Mouse (Mus musculus) frontal cortex, adult 2 months (tissue): ENCODE measurements at regions not wholly inside any gene's neighbourhood (a gene's known extent, or its start where the extent isn't known, plus 50 kb on each side); places are given as distances from the start of the nearest gene placed in this dataset.

Experiments
- DNase-seq, 2 experiments: peaks; one replicate each; pipeline ENCODE4 v3.0.0; 2022; ENCODE audit warnings: low spot score in 1 of 2; ENCODE audit errors: extremely low spot score in 1 of 2

DNA sequence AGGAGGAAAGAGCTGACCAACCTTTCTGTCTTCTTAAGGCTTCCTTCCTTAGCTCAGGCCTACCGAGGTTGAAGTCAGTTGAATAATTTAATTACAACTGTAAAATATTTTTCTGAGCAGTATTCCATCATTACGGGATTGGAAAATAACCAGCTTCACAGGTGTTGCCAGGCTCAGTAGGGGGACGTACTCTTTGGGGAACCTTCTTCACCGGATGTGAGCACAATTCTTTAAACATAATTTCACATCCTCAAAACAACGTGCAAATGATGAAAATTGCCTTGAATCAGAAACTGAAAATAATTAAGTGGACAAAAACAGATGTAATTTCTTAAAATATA, 515.9 kb downstream of the Tns3 start:
- DNase-seq: no peak

DNA sequence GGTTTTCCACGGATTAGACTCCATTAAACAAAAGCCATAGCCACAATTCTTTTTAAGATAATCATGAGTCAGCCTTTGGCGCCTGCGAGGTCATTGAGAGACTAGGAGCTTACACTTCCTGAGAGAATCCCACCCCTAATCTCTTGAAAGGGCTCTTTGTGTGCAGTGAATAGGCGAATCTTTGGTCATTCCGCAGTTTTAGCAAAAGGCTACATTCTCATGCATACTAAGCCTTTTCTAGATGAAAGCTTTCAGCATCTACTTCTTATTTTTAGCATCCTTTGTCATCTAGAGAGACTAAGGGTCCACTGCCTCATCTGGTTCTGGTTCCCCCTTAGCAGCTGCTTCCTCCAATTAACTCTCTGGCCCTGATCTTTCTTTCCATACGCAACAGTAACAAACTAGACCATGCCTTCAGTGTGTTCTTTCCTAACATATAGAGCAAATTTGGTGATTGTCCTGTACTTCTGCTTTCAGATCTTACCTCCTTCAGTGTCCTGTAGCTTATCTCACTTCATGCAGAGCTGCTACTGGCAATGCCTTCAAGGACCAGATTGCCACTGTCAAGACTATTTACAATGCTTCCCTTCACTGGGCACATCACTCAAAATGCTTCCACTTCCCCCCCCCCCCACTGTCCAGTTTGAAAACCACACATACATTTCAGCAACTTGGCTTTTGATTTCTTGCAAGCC, 516.4 kb downstream of the Tns3 start:
- DNase-seq: no peak

DNA sequence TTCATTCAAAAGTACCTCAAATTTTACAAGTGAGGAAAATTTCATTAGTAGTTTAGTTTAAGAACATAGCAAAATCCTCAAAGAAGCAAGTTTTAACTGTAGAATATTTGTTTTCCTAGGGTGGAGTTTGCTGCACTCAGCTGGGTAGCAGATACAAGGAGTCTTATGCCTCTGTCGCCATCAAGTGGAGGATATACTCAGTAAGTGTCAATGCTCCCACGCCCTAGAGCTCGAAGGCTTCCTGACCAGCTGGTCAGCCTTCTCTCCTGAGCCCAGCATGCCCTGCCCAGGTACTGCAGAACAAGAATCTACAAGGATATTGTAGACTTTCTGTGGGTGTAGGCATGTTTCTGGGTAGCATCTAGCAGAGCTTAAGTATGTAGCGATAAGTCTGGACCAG, 527.0 kb downstream of the Tns3 start:
- DNase-seq: peak in 1 of 2 experiments; percentile 46

DNA sequence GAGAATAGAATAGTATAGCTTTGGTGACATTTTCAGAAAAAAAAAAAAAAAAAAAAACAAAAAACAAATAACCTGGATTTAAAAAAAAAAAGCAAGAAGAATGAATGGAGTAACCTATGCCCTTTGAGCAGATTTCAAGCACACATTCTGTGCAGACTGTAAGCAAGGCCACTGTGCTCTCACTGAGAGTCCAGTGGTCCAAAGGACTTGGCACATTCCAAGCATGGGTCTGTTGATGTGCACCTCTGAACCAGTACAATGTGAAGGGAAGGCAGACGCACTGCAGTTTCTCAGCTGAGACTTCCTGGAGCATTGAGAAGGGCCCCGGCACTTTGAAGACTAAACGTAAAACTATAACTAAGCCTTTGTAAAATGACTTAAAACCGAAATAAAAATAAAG, 527.7 kb downstream of the Tns3 start:
- DNase-seq: no peak

DNA sequence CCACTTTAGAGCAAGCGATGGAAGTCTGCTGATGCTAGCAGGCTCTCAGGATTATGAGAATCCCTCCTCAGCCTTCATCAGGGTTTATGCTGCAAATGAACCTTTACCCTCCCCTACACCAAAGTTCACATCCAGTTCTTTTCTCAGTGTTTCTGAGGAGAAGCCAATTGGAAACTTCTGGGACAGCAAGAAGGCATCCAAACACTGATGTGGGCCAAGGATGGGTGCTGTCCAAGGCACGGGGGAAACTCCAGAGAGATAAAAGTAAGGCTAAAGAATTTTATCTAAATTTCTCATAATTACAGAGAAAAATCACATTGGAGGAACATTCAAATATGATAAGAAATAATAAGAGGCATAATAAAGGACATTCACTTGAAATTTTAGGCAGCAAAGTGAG, 555.0 kb downstream of the Tns3 start:
- no peak for DNase-seq

DNA sequence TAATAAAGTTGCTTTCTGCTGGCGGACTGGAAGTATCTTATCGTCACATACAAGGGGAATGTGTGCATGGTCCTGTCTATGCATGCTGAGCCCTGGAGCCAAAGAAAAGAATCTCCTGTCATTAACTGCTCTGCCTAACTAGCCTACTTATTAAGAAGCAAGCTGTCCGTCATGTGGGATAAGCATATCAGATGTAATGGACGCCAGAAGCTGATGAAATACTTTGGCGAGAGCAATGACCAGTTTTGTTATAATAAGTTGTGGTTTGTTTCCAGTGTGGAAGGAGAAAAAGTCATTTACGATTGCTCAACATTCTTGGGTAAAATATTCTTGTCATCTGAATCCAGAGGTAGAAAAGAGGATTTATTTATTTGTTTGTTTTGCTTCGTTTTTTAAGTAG, 563.2 kb downstream of the Tns3 start:
- no peak for DNase-seq

DNA sequence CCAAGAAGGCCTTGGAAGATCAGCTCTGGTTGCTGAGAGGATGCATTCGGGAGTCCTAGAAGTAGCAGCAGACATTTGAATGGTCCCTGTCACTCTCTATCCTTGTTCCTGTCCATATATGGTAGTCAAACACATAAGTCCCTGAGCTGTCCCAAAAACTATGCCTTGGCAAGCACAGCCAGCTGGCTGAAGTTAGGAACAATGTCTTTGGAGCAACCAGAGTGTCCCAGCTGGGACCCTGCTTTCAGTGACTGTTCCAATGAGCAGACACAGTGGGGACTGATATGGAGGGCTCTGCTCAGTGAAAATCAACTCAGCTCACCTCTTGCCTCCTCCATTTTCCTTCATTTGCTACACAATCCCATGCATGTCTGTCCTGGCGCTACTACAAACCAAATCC, 580.0 kb downstream of the Tns3 start:
- no peak for DNase-seq

DNA sequence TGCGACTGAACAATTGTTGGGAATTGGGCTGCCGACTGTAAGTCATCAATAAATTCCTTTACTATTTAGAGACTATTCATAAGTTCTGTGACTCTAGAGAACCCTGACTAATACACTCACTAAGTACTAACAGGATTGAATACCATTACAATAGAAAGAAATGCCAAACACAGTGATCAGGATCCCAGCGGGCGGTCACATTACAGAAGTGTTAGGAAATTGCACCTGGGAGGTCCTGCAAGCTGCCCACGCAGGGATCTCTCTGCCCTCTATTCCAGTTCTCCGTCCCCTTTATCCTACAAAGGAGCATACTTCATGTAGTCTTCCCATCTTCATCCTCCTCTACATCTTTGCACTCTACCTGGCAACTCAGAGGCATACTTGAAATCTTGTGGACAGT, 581.5 kb downstream of the Tns3 start:
- DNase-seq: no peak

DNA sequence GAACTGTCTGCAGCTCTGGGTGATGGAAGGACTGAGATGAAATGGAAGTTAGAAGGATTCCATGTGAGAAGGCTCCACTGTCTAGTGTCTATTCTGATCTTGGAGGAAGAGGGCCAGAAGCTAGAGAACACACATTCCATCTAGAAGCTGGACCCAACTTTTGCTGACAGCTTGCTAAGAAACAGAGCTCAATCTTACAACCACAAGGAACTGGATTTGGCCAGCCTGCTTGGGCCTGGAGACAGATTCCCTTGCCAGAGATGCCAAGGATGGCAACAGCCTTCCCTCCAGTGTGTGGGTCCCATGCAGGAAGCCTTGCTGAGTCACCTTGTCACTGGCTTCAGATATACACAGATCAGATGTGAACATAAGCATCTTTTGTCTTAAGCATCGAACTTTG, 591.0 kb downstream of the Tns3 start:
- DNase-seq: no peak

DNA sequence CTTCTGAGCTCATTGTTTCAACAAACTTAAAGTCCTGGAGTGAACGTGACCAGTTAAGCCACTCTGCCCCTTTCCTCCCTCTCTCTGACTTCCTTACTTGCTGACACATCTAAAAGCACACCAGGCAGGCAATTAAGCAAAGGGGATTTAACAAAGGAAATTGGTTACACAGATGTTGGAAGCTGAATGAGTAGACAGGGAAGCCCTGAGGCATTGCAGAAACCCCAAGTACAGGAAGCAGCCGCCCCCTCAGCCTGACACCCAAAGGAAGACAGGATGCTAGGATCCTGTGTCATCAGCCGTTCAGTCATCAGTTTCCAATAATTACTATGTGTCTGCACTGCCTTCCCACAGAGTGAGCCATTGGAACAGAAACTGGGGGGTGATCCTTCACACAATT, 595.5 kb downstream of the Tns3 start:
- DNase-seq: peak in 1 of 2 experiments; percentile 3

DNA sequence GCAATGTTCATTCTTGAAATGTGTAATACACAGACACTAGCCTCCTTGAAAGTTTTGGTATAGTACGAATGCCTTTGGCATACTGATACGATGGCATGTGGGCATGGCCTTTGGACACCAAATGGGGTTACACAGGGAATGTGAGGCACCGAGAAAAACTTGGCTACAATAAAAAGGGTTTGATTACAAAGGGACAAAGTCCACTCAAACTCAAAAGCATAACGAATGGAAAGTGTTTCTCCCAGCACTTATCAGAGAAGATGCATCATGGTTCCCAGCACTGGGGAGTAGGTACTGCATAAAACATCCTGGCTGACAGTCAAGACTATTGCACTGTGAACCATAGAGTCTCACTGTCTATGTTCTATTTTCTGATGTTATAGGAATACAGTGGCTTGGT, 597.0 kb downstream of the Tns3 start:
- no peak for DNase-seq

DNA sequence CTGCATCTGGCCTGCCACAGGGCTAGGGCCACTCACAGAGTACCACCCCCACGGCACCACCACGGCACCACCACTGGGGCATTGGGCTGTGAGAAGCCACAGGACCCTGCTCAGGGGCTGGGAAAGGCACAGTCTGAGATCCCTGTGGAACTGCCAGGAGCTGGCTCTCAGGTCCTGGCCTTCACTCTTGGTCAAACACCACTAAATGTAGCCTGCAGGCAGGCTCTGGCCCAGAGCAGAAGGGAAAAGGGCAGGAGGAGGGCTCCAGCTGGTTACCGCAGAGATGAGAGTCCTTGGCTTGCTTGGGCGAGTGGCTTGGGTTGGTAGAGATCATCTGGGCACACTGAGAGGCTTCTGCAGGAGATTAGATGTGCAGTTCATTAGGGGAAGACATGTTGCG, 598.5 kb downstream of the Tns3 start:
- DNase-seq: no peak

DNA sequence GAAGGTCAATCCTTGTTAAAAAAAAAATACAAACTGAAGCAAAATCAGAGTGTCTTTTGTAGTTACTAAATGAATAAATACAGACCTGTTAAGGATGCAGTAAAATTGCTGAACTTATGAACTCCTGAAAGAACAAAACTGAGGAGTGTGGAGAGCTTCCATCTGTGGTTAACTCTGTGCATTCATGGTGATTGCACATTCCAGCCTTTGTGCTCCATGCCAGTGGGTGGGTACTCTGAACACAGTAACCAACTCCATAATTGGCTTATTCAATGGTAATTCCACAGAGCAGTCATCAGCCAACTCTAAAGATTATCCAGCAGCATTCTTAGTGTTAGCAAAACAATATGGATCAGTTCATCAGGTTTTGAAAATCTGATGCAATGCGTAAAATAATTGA, 599.2 kb downstream of the Tns3 start:
- no peak for DNase-seq

DNA sequence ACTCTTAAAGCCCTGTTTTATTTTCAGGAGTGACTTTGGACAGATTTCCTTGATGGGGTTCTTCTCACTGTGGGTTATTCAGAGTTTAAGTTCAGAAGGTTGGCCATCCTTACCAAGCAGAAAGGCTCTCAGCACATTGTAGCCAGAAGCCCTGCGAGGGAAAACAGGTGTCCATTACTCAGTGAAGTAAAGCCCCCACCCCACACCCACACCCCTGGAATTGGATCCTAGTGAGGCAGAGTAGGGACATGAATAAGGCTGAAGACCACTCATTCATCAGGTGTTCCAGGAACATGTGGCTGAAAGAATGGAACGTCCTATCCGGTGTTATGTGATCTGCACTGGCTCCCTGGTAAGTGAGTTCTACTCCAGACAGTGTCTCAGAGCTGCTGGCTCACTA, 602.3 kb downstream of the Tns3 start:
- DNase-seq: no peak

DNA sequence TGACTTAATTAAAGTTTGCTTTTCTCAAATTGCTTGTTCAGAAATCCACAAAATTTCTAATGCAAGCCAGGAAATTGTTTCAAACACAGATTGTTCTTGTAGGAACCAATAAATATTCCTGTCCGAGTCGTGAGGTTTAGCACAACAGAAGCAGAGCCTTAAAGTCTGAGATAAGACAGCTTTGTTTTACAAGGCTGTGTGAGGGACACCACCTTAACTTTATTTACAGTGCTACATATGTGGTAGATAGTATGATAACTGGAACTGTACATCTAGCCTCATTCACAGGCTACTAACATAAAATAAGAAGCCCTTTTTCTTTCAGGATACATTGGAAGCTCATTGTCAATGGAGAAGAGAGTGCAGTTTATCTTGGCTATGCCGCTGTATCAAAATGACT, 602.8 kb downstream of the Tns3 start:
- DNase-seq: no peak

DNA sequence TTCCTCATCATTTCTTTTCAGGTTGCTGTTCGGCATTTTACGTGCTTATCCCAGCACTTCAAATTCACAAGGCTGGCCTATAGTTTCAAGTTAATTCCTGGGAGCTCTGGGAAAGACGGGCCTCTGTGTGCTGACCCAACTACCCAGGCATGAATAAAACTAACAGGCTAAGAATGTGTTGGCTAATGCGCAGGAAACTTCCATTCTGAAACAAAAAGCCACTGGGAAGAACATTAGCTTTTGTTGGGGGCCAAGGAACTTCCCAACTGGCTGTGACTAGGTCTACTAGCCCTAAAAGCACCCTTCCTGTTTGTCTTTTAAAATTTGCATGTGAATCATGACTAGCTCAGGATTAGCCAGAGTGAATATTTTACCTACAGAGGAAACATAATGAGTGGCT, 612.8 kb downstream of the Tns3 start:
- DNase-seq: no peak

DNA sequence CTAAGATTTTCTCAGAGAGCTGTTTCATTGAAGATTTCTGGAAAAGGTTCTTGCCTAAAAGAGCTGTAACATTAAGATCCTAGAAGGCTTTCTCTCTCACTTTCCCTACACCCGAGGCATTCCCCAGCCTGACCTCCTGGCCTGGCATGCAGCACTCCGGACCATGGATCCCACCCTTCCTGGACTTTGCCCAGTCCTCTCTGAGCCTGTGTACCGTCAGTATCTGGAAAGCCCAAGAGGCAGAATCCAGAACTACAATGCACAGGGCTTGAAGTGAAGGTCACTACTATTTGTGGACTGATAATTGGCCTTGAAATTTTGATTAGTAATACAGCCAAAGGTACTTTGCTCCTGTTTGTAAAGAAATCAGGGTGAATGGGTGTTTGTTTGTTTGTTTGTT, 619.2 kb downstream of the Tns3 start:
- no peak for DNase-seq

DNA sequence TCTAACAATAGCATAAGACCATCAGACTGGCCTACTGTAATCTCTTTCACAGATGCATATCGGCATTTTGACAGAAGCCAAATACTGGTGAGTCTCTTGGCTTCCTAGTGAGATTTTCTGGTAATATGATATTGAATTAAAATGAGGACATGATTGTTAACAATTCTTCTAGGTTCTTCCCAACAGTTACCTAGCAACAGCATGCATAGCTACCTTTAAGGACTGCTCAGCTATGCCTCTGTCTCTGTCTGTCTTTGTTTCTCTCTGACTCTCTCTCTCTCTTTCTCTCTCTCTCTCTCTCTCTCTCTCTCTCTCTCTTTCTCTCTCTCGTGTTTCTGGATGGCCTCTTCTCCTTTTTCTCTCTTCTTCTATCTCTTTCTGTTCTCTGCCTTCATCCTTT, 634.2 kb downstream of the Tns3 start:
- no peak for DNase-seq

DNA sequence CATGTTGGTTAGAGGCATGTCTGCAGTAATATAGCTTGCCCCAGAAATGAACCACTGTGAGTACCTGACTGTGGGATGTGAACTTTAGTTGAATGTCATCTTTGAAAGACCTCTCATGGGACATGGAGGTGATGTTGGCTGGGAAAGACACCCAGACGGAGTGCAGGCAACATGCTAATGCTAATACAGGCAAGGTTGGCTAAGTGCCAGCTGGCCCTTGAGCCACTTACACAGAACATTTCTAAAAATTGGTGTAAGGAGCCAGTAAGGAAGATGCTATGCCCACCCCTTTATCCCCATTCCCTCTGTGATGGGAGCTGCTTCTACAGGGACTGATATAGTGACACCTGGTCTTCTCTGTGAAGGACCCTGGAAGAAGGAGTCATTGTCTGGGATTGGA, 656.5 kb downstream of the Tns3 start:
- DNase-seq: no peak

DNA sequence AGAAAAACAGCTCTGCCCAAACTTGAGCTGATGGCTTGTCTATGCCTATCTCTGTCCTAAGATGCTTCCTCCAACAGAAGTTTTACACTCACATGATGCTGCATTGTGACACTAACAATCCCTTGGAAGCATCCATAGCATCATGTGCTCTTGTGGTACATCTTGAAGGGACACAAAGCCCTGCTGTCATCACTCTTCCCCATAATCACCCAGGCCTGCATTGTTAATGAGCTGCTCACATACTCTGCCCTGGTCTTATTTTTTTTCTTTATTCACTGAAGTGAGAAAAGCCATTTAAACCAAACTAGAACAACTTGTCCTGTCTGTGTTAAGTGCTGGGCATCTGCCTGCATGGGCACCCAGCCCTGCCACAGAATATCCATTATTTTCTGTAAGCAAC, 683.3 kb downstream of the Tns3 start:
- DNase-seq: no peak

DNA sequence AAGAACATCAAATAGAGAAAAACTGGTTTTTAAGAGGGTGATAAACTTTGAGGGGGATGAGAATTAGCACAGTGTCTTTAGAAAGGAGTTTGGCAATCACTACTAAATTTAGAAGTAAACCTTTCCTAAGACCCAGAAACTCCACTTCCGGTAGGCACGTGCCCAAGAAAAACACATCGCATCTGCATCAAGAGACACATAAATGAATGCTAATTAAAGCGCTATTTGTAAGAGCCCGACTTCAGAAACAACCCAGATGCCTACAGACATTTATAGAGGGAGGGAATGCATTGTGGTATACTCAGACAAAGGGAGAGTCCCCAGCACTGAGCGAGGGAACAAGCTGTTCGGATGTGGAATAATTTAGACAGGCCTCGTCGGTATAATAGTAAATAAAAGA, 688.5 kb downstream of the Tns3 start:
- DNase-seq: no peak

DNA sequence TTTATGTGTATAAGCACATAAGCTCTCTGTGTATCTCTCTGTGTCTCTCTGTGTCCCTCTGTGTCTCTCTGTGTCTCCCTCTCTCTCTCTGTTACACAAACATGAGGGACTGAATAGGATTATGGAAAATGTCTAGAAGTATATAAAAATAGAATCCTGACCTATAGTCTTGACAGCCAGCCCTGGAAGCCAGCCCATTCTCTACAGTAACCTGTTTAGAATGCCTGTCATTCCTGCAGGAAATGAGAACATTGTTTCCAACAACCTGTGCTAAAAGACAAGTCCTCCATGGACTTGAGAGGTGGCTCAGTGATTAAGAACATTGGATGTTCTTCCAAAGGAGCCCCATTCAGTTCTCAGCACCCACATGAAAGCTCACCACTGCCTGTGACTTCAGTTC, 714.4 kb downstream of the Tns3 start:
- DNase-seq: no peak

DNA sequence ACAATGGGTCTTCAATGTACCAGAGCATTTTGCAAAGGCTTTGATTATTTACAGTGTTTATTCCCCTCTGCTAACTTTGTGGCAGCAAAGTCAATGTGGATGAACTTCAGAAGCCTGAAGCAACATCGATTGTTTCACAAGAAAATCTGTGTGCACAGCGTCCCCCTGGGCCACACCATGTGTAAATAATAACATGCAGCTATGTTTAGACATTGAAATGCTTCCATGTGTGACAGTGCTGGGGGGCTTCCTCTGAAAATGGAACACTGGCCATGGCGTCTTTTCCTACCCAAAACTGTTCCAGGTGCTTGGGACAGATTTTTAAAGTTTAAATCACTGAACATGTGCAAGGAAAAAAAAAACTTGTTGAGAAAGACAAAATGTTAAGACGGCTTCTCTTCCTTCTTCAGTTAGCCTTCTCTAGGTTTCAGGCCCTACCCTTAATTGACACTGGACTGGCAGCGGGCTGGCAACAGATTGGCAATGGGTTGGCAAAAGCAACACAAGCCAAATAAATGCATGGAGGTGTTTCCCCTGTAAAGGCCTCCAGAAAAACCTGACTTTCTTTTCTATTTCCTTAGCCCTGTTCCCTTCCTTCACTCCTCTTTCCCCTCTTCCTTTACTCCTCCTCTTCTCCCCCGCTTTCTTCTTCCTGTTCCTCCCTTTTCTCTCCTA, 715.0 kb downstream of the Tns3 start:
- DNase-seq: no peak
